Mouse (Mus musculus) testis, adult 10 weeks (tissue): Measurements from ENCODE around the gene Gm3248. TPM values are rescaled to one million over a fixed set of nuclear protein-coding genes. Genes with fewer than 3 reads are reported as not detected.

Source experiments
- polyA plus RNA-seq: library from polyadenylated mRNA; stranded (reverse); fragments of 350-450 nt; fragmentation: Illumina TruSeq; extraction: RNeasy Lipid Tissue Mini Kit (QIAGEN cat#74804); gene quantifications from one replicate; pipeline ENCODE4 v1.2.3, GENCODE M21; 2014; ENCODE audit warnings: low read depth, low replicate concordance

Gm3248 gene
- 2.5 TPM for polyA plus RNA-seq

DNA sequence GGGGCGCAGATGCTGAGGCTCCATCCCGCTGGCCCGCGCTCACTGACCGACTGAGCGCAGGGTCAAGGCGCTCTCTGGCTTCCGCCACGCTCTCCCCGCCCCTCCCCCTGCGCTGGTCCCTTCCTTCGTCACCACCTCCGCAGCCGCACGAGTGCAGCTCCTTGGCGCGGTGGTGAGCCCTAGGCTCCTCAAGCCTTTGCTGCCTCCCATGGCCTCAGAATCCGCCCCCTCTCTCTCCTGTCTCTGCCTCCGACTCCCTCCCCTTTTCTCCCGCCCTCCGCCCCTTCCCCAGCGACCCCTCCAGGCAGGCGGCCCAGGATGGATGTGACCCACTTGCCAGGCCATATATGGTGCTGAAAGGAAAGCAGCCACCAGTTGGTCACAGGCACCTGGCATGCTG is at the start of gene Gm3248:
Gene Gm3248, minus strand, starts transcription at position 111 of the 400 bp plus-strand sequence.

DNA sequence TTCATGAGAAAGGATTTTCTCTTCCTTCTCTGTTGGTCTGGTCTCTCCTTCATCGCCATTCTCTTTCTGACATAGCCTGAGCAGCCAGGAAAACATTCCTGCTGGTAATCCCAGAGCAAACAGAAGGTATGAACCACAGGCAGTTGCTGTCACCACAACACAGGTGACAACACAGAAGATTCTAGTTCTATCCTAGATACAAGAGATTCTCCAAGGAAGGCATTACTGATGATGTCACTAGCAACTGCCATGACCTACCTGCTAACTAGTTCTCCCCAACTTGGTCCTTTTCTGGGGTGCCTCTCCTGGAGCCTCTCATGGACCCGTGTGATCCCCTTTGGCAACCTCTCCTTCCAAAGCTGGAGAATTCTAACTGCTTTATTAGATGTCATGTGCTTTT is 17.5 kb upstream of the Gm3248 start, which contains the start of gene Gm3453:
Gene Gm3453, minus strand, starts transcription at position 101 of the 400 bp plus-strand sequence.

Other genes with a start within 250 kb of the Gm3248 start
- 1.8 TPM for gene Gm3373, start 220.2 kb downstream of the Gm3248 start, polyA plus RNA-seq
- 3.5 TPM for gene Gm3383, start 153.8 kb downstream of the Gm3248 start, polyA plus RNA-seq
- gene Gm3424, start 131.4 kb downstream of the Gm3248 start, polyA plus RNA-seq = 10.4 TPM
- gene Gm8237, start 81.4 kb downstream of the Gm3248 start, polyA plus RNA-seq = 3.7 TPM
- 25.0 TPM for gene Gm3453, start 17.4 kb upstream of the Gm3248 start, polyA plus RNA-seq
- 2.8 TPM for gene Gm6337, start 96.5 kb upstream of the Gm3248 start, polyA plus RNA-seq
- gene Gm8206, start 132.2 kb upstream of the Gm3248 start, polyA plus RNA-seq = 2.4 TPM
- gene Gm3468, start 146.9 kb upstream of the Gm3248 start, polyA plus RNA-seq = 2.5 TPM
- 91.0 TPM for gene Gm3476, start 164.1 kb upstream of the Gm3248 start, polyA plus RNA-seq